Mouse (Mus musculus) urinary bladder, adult 2 months (tissue): ENCODE measurements around the gene Kbtbd3. TPM values are rescaled to one million over a fixed set of nuclear protein-coding genes. Genes with fewer than 3 reads are reported as not detected.

Experiments used
- DNase-seq: peaks from one replicate; pipeline ENCODE4 v3.0.0; 2022; ENCODE audit warnings: low spot score
- polyA plus RNA-seq: library from polyadenylated mRNA; depleted of rRNA; stranded (reverse); fragments of >200 nt; gene quantifications from 2 replicates; pipeline ENCODE4 v1.2.3, GENCODE M21; 2012; rRNA removed

Gene Kbtbd3
- 4.3 and 5.0 TPM in 2 replicates for polyA plus RNA-seq

GRCm38 (mm10) chr9:4309351-4310085 lies at the start of gene Kbtbd3, which contains the start of gene Aasdhppt:
Gene Kbtbd3 (plus strand): TSS chr9:4309833.
Gene Aasdhppt (minus strand): TSS chr9:4309471.
- peak; percentile 93 for DNase-seq

GRCm38 (mm10) chr9:4259841-4260745 lies 49.5 kb upstream of the Kbtbd3 start:
- DNase-seq: no peak

- no peak for DNase-seq
These were observed 48.9 kb upstream of the Kbtbd3 start for GRCm38 (mm10) chr9:4260746-4261090.

- no peak for DNase-seq
These were observed 42.8 kb upstream of the Kbtbd3 start for GRCm38 (mm10) chr9:4266881-4267280.

GRCm38 (mm10) chr9:4283850-4284249 lies 25.8 kb upstream of the Kbtbd3 start:
- no peak for DNase-seq

- no peak for DNase-seq
These were observed 9.2 kb upstream of the Kbtbd3 start for GRCm38 (mm10) chr9:4300466-4300865.

- DNase-seq: no peak
These were observed 4.8 kb upstream of the Kbtbd3 start for GRCm38 (mm10) chr9:4304867-4305266.

- DNase-seq: no peak
These were observed 844 bp upstream of the Kbtbd3 start for GRCm38 (mm10) chr9:4308628-4309350.

- DNase-seq: no peak
These were observed 1.1 kb downstream of the Kbtbd3 start for GRCm38 (mm10) chr9:4310706-4311105.

- no peak for DNase-seq
These were observed 1.5 kb downstream of the Kbtbd3 start for GRCm38 (mm10) chr9:4311162-4311561.

- no peak for DNase-seq
These were observed 4.3 kb downstream of the Kbtbd3 start for GRCm38 (mm10) chr9:4313946-4314345.

- DNase-seq: no peak
These were observed 6.1 kb downstream of the Kbtbd3 start for GRCm38 (mm10) chr9:4315746-4316145.

- DNase-seq: no peak
These were observed 9.5 kb downstream of the Kbtbd3 start for GRCm38 (mm10) chr9:4318939-4319721.

GRCm38 (mm10) chr9:4353163-4353562 lies 43.5 kb downstream of the Kbtbd3 start:
- no peak for DNase-seq

- peak; percentile 85 for DNase-seq
These were observed 66.4 kb downstream of the Kbtbd3 start, which contains the start of gene Msantd4 for GRCm38 (mm10) chr9:4375828-4376639. Gene Msantd4 (plus strand): TSS chr9:4376562.

- DNase-seq: no peak
These were observed 67.0 kb downstream of the Kbtbd3 start for GRCm38 (mm10) chr9:4376640-4377120.
